Mouse (Mus musculus) stomach, postnatal 0 days (tissue): ENCODE data around the gene Taf6.

ENCODE experiments used
- CTCF ChIP-seq: IDR thresholded peaks from 2 replicates; pipeline ENCODE4 v1.5.1; 2016; ENCODE audit warnings: antibody characterized with exemption, low read depth, mild to moderate bottlenecking, moderate library complexity
- EP300 ChIP-seq: optimal IDR thresholded peaks from 2 replicates; pipeline ENCODE3; 2016; ENCODE audit warnings: antibody characterized with exemption

- no peak for TF ChIP-seq EP300
- no peak for TF ChIP-seq CTCF
Observed at GRCm38 (mm10) chr5:138187661-138188306, 533 bp upstream of the Taf6 start.
